Mouse (Mus musculus) MEL (cell line): ENCODE measurements around the gene Sec24a.

Source experiments
- CHD2 ChIP-seq: IDR thresholded peaks from 2 replicates; pipeline ENCODE4 v1.6.1; 2011; ENCODE audit warnings: low read length, improper control_type of control experiment
- CTCF ChIP-seq, 3 experiments: IDR thresholded peaks in 2 of 3; conservative IDR thresholded peaks in 1 of 3; 2 replicates each; pipeline ENCODE4 v1.5.1; 2011 to 2012; ENCODE audit warnings: low read length in 3 of 3, low read depth in 2 of 3, mild to moderate bottlenecking in 2 of 3, improper control_type of control experiment in 1 of 3, inconsistent platforms in 1 of 3, mixed read lengths in 1 of 3, moderate library complexity in 1 of 3; ENCODE audit not compliant: control insufficient read depth in 1 of 3, insufficient read depth in 1 of 3, poor library complexity in 1 of 3, severe bottlenecking in 1 of 3
- EP300 ChIP-seq, 2 experiments: IDR thresholded peaks; 2 replicates each; pipeline ENCODE4 v1.6.1; 2011; ENCODE audit warnings: improper control_type of control experiment in 2 of 2, low read length in 2 of 2, low read depth in 1 of 2, mild to moderate bottlenecking in 1 of 2
- ETS1 ChIP-seq: IDR thresholded peaks from 2 replicates; pipeline ENCODE4 v1.6.1; 2012; ENCODE audit warnings: low read depth, mild to moderate bottlenecking, inconsistent platforms, low read length, improper control_type of control experiment, moderate library complexity
- GABPA ChIP-seq: IDR thresholded peaks from 2 replicates; pipeline ENCODE4 v1.6.1; 2012; ENCODE audit warnings: low read depth, mild to moderate bottlenecking, inconsistent platforms, low read length, improper control_type of control experiment, moderate library complexity
- GATA1 ChIP-seq: IDR thresholded peaks from 2 replicates; pipeline ENCODE4 v1.6.1; 2011; ENCODE audit warnings: low read depth, low read length, improper control_type of control experiment
- HCFC1 ChIP-seq: IDR thresholded peaks from 2 replicates; pipeline ENCODE4 v1.6.1; 2012; ENCODE audit warnings: low read depth, mild to moderate bottlenecking, inconsistent platforms, low read length, improper control_type of control experiment, moderate library complexity
- KAT2A ChIP-seq: conservative IDR thresholded peaks from 2 replicates; pipeline ENCODE4 v1.6.1; 2012; ENCODE audit warnings: low read depth, low read length, improper control_type of control experiment, inconsistent platforms
- MAX ChIP-seq: IDR thresholded peaks from 2 replicates; pipeline ENCODE4 v1.6.1; 2011; ENCODE audit warnings: low read length, improper control_type of control experiment
- POLR2A ChIP-seq, 2 experiments: IDR thresholded peaks; 2 replicates each; pipeline ENCODE4 v1.6.1; 2011 to 2012; ENCODE audit warnings: low read length in 2 of 2, mild to moderate bottlenecking in 2 of 2, control low read depth in 1 of 2, improper control_type of control experiment in 1 of 2, low read depth in 1 of 2, moderate library complexity in 1 of 2; ENCODE audit not compliant: control insufficient read depth in 1 of 2, insufficient read depth in 1 of 2, poor library complexity in 1 of 2
- UBTF ChIP-seq: IDR thresholded peaks from 2 replicates; pipeline ENCODE4 v1.6.1; 2012; ENCODE audit warnings: low read depth, mild to moderate bottlenecking, inconsistent platforms, low read length, improper control_type of control experiment, moderate library complexity, borderline replicate concordance; ENCODE audit not compliant: insufficient read depth
- ZNF384 ChIP-seq: IDR thresholded peaks from 2 replicates; pipeline ENCODE4 v1.6.1; 2012; ENCODE audit warnings: low read depth, mild to moderate bottlenecking, inconsistent platforms, low read length, improper control_type of control experiment

DNA sequence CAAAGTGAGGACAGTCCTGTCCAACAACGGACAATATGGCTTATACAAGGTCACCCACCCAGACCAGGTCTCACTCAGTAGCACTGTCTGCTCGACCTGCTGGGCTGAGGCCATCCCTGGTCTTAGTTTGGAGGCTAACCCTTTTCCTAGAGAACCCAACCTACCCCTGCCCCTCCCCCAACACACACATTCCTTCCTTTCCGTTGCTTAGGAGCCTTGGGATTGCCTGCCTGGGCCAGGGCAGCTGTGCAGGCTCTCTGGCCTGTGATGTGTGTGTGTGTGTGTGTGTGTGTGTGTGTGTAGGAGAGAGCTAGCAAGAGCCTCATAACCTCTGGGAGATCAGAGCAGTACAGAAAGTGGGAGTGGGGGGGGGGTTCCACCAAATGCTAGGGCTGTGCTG lies 114.9 kb downstream of the Sec24a start:
- TF ChIP-seq CHD2: no peak
- no peak for TF ChIP-seq UBTF
- no peak for TF ChIP-seq GABPA
- no peak for TF ChIP-seq ETS1
- TF ChIP-seq POLR2A (IDR thresholded peaks at IDR 0.05; ENCODE audit: control insufficient read depth in 1 of 2, insufficient read depth in 1 of 2, low read depth in 1 of 2, low read length in 2 of 2, poor library complexity in 1 of 2): no peak
- TF ChIP-seq GATA1: no peak
- no peak for TF ChIP-seq EP300 (IDR thresholded peaks at IDR 0.05; ENCODE audit: low read depth in 1 of 2, low read length in 2 of 2)
- TF ChIP-seq CTCF (IDR thresholded peaks at IDR 0.05 in 2 of 3, conservative IDR thresholded peaks at IDR 0.05 in 1 of 3; ENCODE audit: control insufficient read depth in 1 of 3, insufficient read depth in 1 of 3, low read depth in 2 of 3, low read length in 3 of 3, poor library complexity in 1 of 3, severe bottlenecking in 1 of 3): no peak
- TF ChIP-seq HCFC1: no peak
- TF ChIP-seq MAX: no peak
- TF ChIP-seq ZNF384: no peak
- no peak for TF ChIP-seq KAT2A
